Mouse (Mus musculus) common myeloid progenitor, adult 5-6 weeks (primary cell): ENCODE measurements at regions not wholly inside any gene's neighbourhood (a gene's known extent, or its start where the extent isn't known, plus 50 kb on each side); places are given as distances from the start of the nearest gene placed in this dataset.
A peak's percentile ranks its signal among the peaks of the same experiment; 100 is the strongest.

ENCODE experiments used
- ATAC-seq: replicated peaks from 2 replicates; pipeline ENCODE4 v1.8.0; 2016; ENCODE audit warnings: low read depth, mild to moderate bottlenecking, moderate TSS enrichment, inconsistent platforms; ENCODE audit not compliant: poor library complexity, severe bottlenecking

GRCm38 (mm10) chr14:48942882-48943281, 123.0 kb upstream of the Ap5m1 start:
- no peak for ATAC-seq

GRCm38 (mm10) chr14:48930886-48931285, 135.0 kb upstream of the Ap5m1 start:
- ATAC-seq = no peak

GRCm38 (mm10) chr14:48925870-48926269, 140.0 kb upstream of the Ap5m1 start:
- ATAC-seq = no peak

GRCm38 (mm10) chr14:48909420-48909819, 156.5 kb upstream of the Ap5m1 start:
- ATAC-seq = no peak

- no peak for ATAC-seq
These were observed 157.8 kb upstream of the Ap5m1 start for GRCm38 (mm10) chr14:48907991-48908698.

GRCm38 (mm10) chr14:48907403-48907973, 158.4 kb upstream of the Ap5m1 start:
- ATAC-seq = no peak

GRCm38 (mm10) chr14:48906956-48907355, 158.9 kb upstream of the Ap5m1 start:
- ATAC-seq = no peak

- ATAC-seq = no peak
These were observed 161.3 kb upstream of the Ap5m1 start for GRCm38 (mm10) chr14:48904576-48904975.

- no peak for ATAC-seq
These were observed 162.4 kb upstream of the Ap5m1 start for GRCm38 (mm10) chr14:48903526-48903925.

- no peak for ATAC-seq
These were observed 165.7 kb upstream of the Ap5m1 start for GRCm38 (mm10) chr14:48900201-48900600.

- ATAC-seq = 0 out of 2 replicates have a peak, but pooled peaks have one; percentile 29
These were observed 168.8 kb upstream of the Ap5m1 start for GRCm38 (mm10) chr14:48897140-48897539.

- peak; percentile 84 for ATAC-seq
These were observed 169.7 kb upstream of the Ap5m1 start for GRCm38 (mm10) chr14:48896235-48896634.

- peak; percentile 54; the same call in 1 of the 2 replicates for ATAC-seq
These were observed 174.7 kb upstream of the Ap5m1 start for GRCm38 (mm10) chr14:48891216-48891615.

GRCm38 (mm10) chr14:48888954-48889353, 176.9 kb upstream of the Ap5m1 start:
- ATAC-seq = no peak

GRCm38 (mm10) chr14:48880041-48880440, 185.9 kb upstream of the Ap5m1 start:
- no peak for ATAC-seq

- ATAC-seq = no peak
These were observed 187.8 kb upstream of the Ap5m1 start for GRCm38 (mm10) chr14:48877998-48878657.

GRCm38 (mm10) chr14:48871313-48871712, 194.6 kb upstream of the Ap5m1 start:
- ATAC-seq = no peak

GRCm38 (mm10) chr14:48869956-48870355, 195.9 kb upstream of the Ap5m1 start:
- no peak for ATAC-seq

GRCm38 (mm10) chr14:48855453-48855852, 181.8 kb upstream of the Otx2 start:
- ATAC-seq = no peak

- no peak for ATAC-seq
These were observed 180.7 kb upstream of the Otx2 start for GRCm38 (mm10) chr14:48854188-48854924.
